Mouse (Mus musculus): ENCODE measurements around the gene Bloc1s3. TPM values are rescaled to one million over a fixed set of nuclear protein-coding genes. Genes with fewer than 3 reads are reported as not detected.

The Bloc1s3 gene
- polyA plus RNA-seq, 1 experiment = not detected

DNA sequence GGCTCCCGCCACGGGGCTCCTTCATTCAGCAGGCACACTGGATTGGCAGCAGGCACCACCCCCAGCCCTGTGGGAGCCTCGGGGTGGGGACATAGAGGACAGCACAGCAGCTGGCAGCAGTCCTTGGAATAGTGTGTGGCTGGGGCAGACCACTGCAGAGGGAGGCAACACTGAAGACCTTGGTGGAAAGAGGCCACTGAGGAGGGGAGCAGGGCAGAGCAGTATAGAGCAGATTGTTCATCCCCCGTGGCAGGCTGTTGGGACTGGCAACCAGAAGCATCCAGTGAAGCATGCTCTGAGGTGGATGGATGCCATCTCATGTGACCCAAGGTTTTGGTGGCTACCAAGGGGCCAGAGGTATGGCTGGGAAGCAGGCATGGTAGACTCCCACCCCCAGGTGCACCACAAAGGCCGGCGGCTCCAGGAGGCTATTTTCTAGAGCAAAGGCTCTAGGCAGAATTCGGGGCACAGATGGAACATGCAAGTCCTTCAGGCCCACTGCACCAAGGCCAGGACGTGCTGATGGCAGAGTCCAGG is 34.1 kb upstream of the Bloc1s3 start:
- H3K27ac ChIP-seq (ENCODE audit: insufficient read depth, low read depth, low read length) = peak overlapping the region; percentile 52; the same call in 1 of the 2 replicates
- TF ChIP-seq CTCF (IDR thresholded peaks at IDR 0.05; ENCODE audit: insufficient read depth, low read depth, low read length) (no peak), POLR2A (IDR thresholded peaks at IDR 0.05; ENCODE audit: insufficient read depth, low read depth, low read length) (no peak)
- WGBS = 29% methylated on average over 8 of the region's 8 CpGs
- no peak overlapping the region for H3K4me3 ChIP-seq (ENCODE audit: insufficient read depth, low read depth, low read length)
- peaks cover 39% of the 10 kb centered on the region for H3K4me1 ChIP-seq (ENCODE audit: control insufficient read depth, insufficient read depth, low read length)

DNA sequence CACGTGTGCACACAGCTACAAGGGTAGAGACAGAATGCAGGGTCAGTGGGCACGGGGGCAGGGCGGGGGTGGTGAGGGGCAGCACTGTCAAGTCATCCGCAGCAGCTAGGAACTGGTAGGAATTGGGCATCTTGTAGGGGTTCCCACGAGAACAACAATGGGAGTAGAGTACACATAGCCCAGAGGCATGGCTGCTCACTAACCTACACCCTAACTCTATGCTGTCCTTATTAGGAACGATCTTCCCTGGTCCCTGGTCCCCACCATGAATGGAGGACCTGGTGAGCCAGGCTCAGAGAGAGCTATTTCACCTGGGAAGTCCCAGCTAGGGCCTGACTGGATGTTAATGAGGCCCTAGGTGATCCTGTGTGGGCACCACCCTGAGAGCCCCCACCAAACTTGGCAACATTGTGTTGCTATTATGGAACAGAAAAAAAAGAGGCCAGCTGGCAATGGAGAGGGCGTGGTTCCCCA is 33.6 kb upstream of the Bloc1s3 start:
- Histone ChIP-seq H3K4me3 (ENCODE audit: insufficient read depth, low read depth, low read length) (no peak overlapping the region), H3K4me1 (ENCODE audit: control insufficient read depth, insufficient read depth, low read length) (peaks cover 40% of the 10 kb centered on the region), H3K27ac (ENCODE audit: insufficient read depth, low read depth, low read length) (no peak overlapping the region)
- no peak for TF ChIP-seq CTCF (IDR thresholded peaks at IDR 0.05; ENCODE audit: insufficient read depth, low read depth, low read length)
- TF ChIP-seq POLR2A (IDR thresholded peaks at IDR 0.05; ENCODE audit: insufficient read depth, low read depth, low read length) = no peak
- 40% methylated on average over 7 of the region's 7 CpGs for WGBS

DNA sequence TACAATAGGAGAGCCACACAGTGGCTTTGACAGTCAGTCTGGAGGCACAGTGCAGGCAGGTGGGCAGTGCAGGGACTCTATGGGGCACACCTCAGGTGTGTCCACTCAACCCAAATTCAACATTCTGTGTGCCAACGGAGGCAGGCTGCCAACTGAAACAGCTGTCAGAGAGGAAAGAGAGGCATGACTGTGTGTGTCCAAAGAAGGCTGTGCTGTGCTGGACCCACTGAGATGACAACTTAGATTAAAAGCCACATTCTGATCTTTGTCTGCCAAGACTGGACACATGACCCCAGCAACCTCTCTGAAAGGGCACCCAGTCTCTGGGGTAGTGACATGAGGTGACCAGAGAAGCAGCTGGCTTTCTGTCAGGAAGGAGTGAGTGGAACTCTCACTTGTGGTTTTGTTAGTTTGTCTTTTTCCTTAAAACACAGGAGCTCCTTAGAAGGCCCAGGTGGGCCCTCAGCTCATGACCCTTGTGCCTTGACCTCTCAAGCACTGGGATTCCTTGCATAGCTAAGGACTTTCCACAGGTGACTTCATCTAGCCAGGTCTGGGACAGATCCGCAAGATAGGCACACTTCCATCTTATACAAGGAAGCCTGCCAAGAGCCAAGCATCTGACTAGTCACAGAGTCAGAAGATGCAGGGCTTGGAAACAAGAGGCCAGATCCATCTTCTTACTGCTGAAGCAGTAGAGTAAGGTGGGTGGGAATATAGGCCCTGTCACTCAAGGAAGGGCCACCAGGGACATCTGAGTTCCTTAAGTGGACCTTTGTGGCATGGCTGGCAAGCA is 32.8 kb upstream of the Bloc1s3 start:
- WGBS = 60% methylated on average over 2 of the region's 2 CpGs
- no peak overlapping the region for H3K4me3 ChIP-seq (ENCODE audit: insufficient read depth, low read depth, low read length)
- H3K27ac ChIP-seq (ENCODE audit: insufficient read depth, low read depth, low read length) = no peak overlapping the region
- TF ChIP-seq CTCF (IDR thresholded peaks at IDR 0.05; ENCODE audit: insufficient read depth, low read depth, low read length) = no peak
- TF ChIP-seq POLR2A (IDR thresholded peaks at IDR 0.05; ENCODE audit: insufficient read depth, low read depth, low read length) = no peak
- peaks cover 41% of the 10 kb centered on the region for H3K4me1 ChIP-seq (ENCODE audit: control insufficient read depth, insufficient read depth, low read length)

DNA sequence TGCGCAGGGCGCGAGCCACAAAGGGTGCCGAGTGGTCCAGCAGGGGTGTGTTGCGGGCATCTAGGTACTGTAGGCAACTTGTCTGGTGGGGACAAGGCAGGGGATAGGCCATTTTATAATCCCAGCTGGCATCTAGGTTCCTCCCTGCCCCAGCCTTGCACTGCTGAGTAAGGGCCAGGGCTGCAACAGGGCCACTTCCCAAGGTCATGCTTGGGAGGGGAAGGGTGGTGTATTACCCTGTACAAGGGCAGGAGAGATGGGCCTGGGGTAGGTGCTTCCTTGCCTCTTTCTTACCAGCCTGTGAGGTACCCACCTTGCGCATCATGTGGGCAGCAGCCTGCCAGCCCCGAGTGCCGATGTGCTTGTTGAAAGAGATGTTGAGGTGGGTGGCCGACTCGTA is 26.5 kb upstream of the Bloc1s3 start:
- WGBS = 96% methylated on average over 10 of the region's 10 CpGs
- Histone ChIP-seq H3K27ac (ENCODE audit: insufficient read depth, low read depth, low read length) (no peak overlapping the region), H3K4me1 (ENCODE audit: control insufficient read depth, insufficient read depth, low read length) (peaks cover 11% of the 10 kb centered on the region; the same call in 1 of the 2 replicates), H3K4me3 (ENCODE audit: insufficient read depth, low read depth, low read length) (no peak overlapping the region)
- TF ChIP-seq CTCF (IDR thresholded peaks at IDR 0.05; ENCODE audit: insufficient read depth, low read depth, low read length) (no peak), POLR2A (IDR thresholded peaks at IDR 0.05; ENCODE audit: insufficient read depth, low read depth, low read length) (no peak)

DNA sequence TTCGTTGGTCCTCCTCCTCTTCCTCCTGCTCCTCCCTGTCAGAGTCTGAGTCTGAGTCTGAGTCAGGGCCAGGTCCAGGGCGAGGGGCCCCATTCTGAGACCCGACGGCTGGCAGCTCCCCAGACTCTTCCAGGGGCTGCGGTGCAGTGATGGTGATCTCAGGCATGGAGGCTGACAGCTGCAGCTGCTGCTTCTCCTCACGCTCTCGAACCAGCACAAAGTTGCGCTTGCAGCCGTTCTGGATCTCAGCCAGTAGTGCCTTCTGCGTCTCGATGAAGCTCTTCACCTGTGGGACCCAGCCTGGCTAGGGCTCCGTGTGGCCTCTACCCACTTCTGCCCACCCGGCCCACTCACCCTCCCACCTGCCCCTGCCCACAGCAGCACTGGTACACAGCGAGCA is 24.1 kb upstream of the Bloc1s3 start:
- WGBS = 63% methylated on average over 14 of the region's 14 CpGs
- Histone ChIP-seq H3K4me1 (ENCODE audit: control insufficient read depth, insufficient read depth, low read length) (peaks cover 7% of the 10 kb centered on the region; the same call in 1 of the 2 replicates), H3K4me3 (ENCODE audit: insufficient read depth, low read depth, low read length) (no peak overlapping the region), H3K27ac (ENCODE audit: insufficient read depth, low read depth, low read length) (no peak overlapping the region)
- TF ChIP-seq POLR2A (IDR thresholded peaks at IDR 0.05; ENCODE audit: insufficient read depth, low read depth, low read length) (no peak), CTCF (IDR thresholded peaks at IDR 0.05; ENCODE audit: insufficient read depth, low read depth, low read length) (no peak)

DNA sequence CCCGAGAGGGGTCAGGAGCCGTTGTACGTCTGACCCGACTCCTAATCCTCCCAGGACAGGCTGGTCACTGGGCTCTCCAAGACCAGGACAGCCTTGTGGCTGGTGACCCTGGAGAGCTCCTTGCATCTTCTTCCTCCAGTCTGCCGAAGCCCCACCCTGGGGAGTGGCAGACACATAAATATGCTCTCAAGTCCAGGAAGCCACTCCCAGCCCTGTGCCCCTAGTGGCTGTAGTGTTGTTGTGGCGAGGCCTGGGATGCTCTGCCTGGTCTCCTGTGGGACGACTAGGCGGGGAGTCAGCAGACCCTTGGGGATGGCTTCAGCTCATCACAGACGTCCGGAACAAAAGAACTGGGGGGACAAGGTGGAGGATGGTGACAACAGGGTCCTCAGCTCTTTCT is 22.9 kb upstream of the Bloc1s3 start:
- Histone ChIP-seq H3K27ac (ENCODE audit: insufficient read depth, low read depth, low read length) (no peak overlapping the region), H3K4me3 (ENCODE audit: insufficient read depth, low read depth, low read length) (no peak overlapping the region), H3K4me1 (ENCODE audit: control insufficient read depth, insufficient read depth, low read length) (0 out of 2 replicates have a peak, but pooled peaks cover 1% of the 10 kb centered on the region)
- 80% methylated on average over 10 of the region's 10 CpGs for WGBS
- TF ChIP-seq CTCF (IDR thresholded peaks at IDR 0.05; ENCODE audit: insufficient read depth, low read depth, low read length) = no peak
- TF ChIP-seq POLR2A (IDR thresholded peaks at IDR 0.05; ENCODE audit: insufficient read depth, low read depth, low read length) = no peak

DNA sequence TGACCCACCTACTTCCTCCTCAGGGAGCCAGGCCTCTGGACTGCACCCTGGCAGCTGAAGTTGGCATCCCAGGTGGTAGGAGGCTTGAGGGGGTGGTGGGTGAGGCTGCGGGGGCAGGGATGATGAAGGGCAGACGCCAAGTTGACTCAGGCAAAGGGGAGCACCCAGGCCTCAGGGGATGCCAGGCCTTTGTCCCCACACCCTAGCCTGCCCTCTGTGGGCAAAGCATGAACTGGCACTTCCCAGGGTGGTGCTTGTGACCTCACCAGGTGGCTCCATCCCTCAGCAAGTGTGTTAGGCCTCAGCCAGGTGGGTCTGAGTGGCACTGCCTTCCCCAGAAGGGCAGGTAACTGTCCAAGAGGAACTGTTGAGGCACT is 16.9 kb upstream of the Bloc1s3 start:
- WGBS = 73% methylated on average over 2 of the region's 2 CpGs
- H3K4me3 ChIP-seq (ENCODE audit: insufficient read depth, low read depth, low read length) = no peak overlapping the region
- TF ChIP-seq CTCF (IDR thresholded peaks at IDR 0.05; ENCODE audit: insufficient read depth, low read depth, low read length) (no peak), POLR2A (IDR thresholded peaks at IDR 0.05; ENCODE audit: insufficient read depth, low read depth, low read length) (no peak)
- H3K4me1 ChIP-seq (ENCODE audit: control insufficient read depth, insufficient read depth, low read length) = peaks cover 22% of the 10 kb centered on the region
- no peak overlapping the region for H3K27ac ChIP-seq (ENCODE audit: insufficient read depth, low read depth, low read length)

DNA sequence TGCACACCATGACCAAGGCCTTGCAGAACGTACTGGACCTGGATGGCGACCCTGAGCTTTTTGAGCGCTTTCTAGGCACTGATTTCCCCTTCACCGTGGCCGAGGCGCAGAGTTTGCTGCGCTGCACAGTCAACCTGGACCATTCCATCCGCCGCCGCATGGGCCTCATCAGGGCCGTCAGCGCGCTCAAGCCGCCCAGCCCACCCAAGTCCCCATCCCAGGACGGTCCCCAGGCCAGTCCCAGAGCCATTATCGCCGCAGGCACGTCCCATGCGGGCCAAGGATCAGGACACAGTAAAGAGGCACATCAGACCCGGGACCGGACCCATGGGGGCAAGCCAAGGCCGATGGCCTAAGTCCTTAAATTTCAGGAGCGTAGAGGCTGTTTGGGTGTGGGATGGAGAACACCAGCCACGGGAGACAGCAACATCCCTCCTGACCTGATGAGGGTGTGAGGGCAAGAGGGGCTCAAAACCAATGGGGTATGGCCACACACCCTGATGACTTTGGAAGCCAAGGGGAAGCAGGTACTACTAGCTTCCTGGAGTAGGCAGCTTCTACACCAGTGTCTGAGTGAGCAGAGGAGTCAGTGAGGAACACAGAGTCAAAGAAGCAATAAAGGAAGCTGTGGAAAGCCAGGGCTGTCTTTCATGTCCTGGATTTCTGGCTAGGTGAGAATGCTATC is 16.4 kb upstream of the Bloc1s3 start:
- Histone ChIP-seq H3K4me3 (ENCODE audit: insufficient read depth, low read depth, low read length) (peak overlapping the region; percentile 42), H3K27ac (ENCODE audit: insufficient read depth, low read depth, low read length) (no peak overlapping the region), H3K4me1 (ENCODE audit: control insufficient read depth, insufficient read depth, low read length) (peaks cover 26% of the 10 kb centered on the region)
- 15% methylated on average over 24 of the region's 24 CpGs for WGBS
- TF ChIP-seq POLR2A (IDR thresholded peaks at IDR 0.05; ENCODE audit: insufficient read depth, low read depth, low read length) = no peak
- no peak for TF ChIP-seq CTCF (IDR thresholded peaks at IDR 0.05; ENCODE audit: insufficient read depth, low read depth, low read length)
